Mouse (Mus musculus) G1E (cell line): ENCODE measurements at regions not wholly inside any gene's neighbourhood (a gene's known extent, or its start where the extent isn't known, plus 50 kb on each side); places are given as distances from the start of the nearest gene placed in this dataset.

Source experiments
- CTCF ChIP-seq: IDR thresholded peaks from 2 replicates; pipeline ENCODE4 v1.5.1; 2012; ENCODE audit warnings: low read depth, low read length, inconsistent platforms, mixed read lengths
- GATA1 ChIP-seq: IDR thresholded peaks from 2 replicates; pipeline ENCODE4 v1.6.1; 2012; ENCODE audit warnings: borderline replicate concordance, low read length, inconsistent platforms, mixed read lengths

DNA sequence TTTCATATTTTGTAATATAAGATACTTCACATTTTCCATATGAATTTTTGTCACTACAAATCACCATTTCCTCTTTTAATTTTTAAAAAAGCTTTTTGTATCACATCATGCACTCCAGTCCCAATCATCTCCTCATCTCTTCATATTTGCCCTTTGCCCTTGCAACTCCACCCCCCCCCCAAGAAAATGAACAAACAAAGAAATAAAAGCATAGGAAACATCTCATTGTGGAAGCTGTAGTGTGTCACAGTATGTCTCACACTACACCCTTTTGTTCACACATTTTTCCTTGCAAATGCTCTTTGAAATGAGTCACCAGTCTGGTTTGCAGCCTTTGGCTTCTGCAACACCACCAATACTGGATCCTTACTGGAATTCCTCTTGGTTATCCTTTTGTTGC is 131.6 kb upstream of the Arpp21 start:
- no peak for TF ChIP-seq GATA1
- no peak for TF ChIP-seq CTCF
